Mouse (Mus musculus): ENCODE measurements at regions not wholly inside any gene's neighbourhood (a gene's known extent, or its start where the extent isn't known, plus 50 kb on each side); places are given as distances from the start of the nearest gene placed in this dataset.

GRCm38 (mm10) chr9:101398858-101399257 is 147.3 kb upstream of the Ppp2r3a start:
- ATAC-seq (ENCODE audit: low FRiP score, low TSS enrichment) (no peak), DNase-seq (ENCODE audit: low spot score) (no peak)
- Histone ChIP-seq H3K27ac (replicated peaks) (no peak overlapping the region), H3K4me3 (ENCODE audit: low read depth, low read length) (no peak overlapping the region), H3K4me1 (replicated peaks; ENCODE audit: control insufficient read depth, insufficient read depth) (no peaks in the 10 kb centered on the region), H3K27me3 (ENCODE audit: control insufficient read depth, insufficient read depth, low read length) (no peaks in the 10 kb centered on the region), H3K36me3 (ENCODE audit: control insufficient read depth, insufficient read depth, low read length) (no peaks in the 10 kb centered on the region), H3K9me3 (ENCODE audit: control insufficient read depth, low read length) (no peaks in the 10 kb centered on the region), H3K4me2 (replicated peaks; ENCODE audit: low read depth) (no peak overlapping the region), H3K9ac (ENCODE audit: low read length) (no peak overlapping the region)
- 61% methylated on average over 3 of the region's 3 CpGs for WGBS
- TF ChIP-seq CTCF (IDR thresholded peaks at IDR 0.05; ENCODE audit: low read depth) (peak; percentile 53), EP300 (optimal IDR thresholded peaks at IDR 0.05) (no peak)

DNA sequence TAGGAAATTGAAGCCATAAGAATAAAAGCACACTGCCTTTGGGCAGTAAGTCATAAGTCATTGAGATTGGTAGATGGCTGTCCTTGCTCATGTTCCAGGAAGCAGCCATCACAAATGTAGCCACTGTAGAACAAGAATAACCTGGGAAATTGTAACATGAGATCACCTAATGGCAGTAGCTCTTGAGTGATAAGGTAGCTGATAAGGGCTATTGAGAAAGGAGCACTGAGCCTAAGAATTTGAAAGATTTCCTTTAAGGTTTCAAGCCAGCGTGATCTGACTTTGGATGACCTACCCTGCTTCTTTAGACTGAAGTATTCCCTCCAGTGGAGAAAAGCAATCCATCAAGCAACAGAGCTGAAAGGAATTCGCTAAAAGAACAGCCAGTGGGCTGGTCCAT is 117.8 kb upstream of the Ppp2r3a start:
- H3K9me3 ChIP-seq (ENCODE audit: control insufficient read depth, low read length): no peaks in the 10 kb centered on the region
- H3K9ac ChIP-seq (ENCODE audit: low read length): no peak overlapping the region
- 9% methylated on average over 2 of the region's 2 CpGs for WGBS
- H3K4me3 ChIP-seq (ENCODE audit: low read depth, low read length): no peak overlapping the region
- TF ChIP-seq EP300 (optimal IDR thresholded peaks at IDR 0.05): no peak
- no peak for TF ChIP-seq CTCF (IDR thresholded peaks at IDR 0.05; ENCODE audit: low read depth)
- H3K4me1 ChIP-seq (replicated peaks; ENCODE audit: control insufficient read depth, insufficient read depth): no peaks in the 10 kb centered on the region
- H3K27me3 ChIP-seq (ENCODE audit: control insufficient read depth, insufficient read depth, low read length): no peaks in the 10 kb centered on the region
- ATAC-seq (ENCODE audit: low FRiP score, low TSS enrichment) (0 out of 2 replicates have a peak, but pooled peaks have one; percentile 38), DNase-seq (ENCODE audit: low spot score) (no peak)
- H3K27ac ChIP-seq (replicated peaks): no peak overlapping the region
- H3K36me3 ChIP-seq (ENCODE audit: control insufficient read depth, insufficient read depth, low read length): no peaks in the 10 kb centered on the region
- no peak overlapping the region for H3K4me2 ChIP-seq (replicated peaks; ENCODE audit: low read depth)

DNA sequence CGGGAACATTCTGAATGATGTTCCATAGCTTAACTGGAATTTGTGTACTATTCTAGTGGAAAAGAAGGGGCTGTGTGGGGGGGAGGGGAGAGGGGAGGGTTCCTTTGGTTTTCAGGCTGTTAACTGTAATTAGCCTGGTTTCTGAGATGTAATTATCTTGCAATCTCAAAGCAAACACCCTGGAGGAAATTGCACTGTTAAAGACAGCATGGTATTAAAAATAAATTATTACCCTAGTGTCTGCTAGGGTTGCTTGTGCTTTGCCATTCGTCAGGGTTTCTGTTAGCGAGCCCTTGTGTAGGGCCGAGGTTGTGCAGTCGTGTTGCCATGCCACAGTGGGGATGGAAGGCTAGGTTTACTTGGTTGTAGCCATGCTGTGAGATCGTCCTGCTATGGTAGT is 105.0 kb upstream of the Ppp2r3a start:
- H3K9ac ChIP-seq (ENCODE audit: low read length): no peak overlapping the region
- no peak overlapping the region for H3K4me3 ChIP-seq (ENCODE audit: low read depth, low read length)
- TF ChIP-seq EP300 (optimal IDR thresholded peaks at IDR 0.05): no peak
- TF ChIP-seq CTCF (IDR thresholded peaks at IDR 0.05; ENCODE audit: low read depth): no peak
- no peak overlapping the region for H3K4me2 ChIP-seq (replicated peaks; ENCODE audit: low read depth)
- ATAC-seq (ENCODE audit: low FRiP score, low TSS enrichment) (no peak), DNase-seq (ENCODE audit: low spot score) (no peak)
- no peaks in the 10 kb centered on the region for H3K4me1 ChIP-seq (replicated peaks; ENCODE audit: control insufficient read depth, insufficient read depth)
- no peaks in the 10 kb centered on the region for H3K9me3 ChIP-seq (ENCODE audit: control insufficient read depth, low read length)
- 61% methylated on average over 6 of the region's 6 CpGs for WGBS
- no peak overlapping the region for H3K27ac ChIP-seq (replicated peaks)
- no peaks in the 10 kb centered on the region for H3K27me3 ChIP-seq (ENCODE audit: control insufficient read depth, insufficient read depth, low read length)
- H3K36me3 ChIP-seq (ENCODE audit: control insufficient read depth, insufficient read depth, low read length): no peaks in the 10 kb centered on the region

GRCm38 (mm10) chr9:101348771-101349170 is 97.2 kb upstream of the Ppp2r3a start:
- no peak for ATAC-seq (ENCODE audit: low FRiP score, low TSS enrichment)
- Histone ChIP-seq H3K4me2 (replicated peaks; ENCODE audit: low read depth) (no peak overlapping the region), H3K9ac (ENCODE audit: low read length) (no peak overlapping the region), H3K27me3 (ENCODE audit: control insufficient read depth, insufficient read depth, low read length) (no peaks in the 10 kb centered on the region), H3K9me3 (ENCODE audit: control insufficient read depth, low read length) (no peaks in the 10 kb centered on the region), H3K36me3 (ENCODE audit: control insufficient read depth, insufficient read depth, low read length) (no peaks in the 10 kb centered on the region), H3K4me1 (replicated peaks; ENCODE audit: control insufficient read depth, insufficient read depth) (no peaks in the 10 kb centered on the region), H3K27ac (replicated peaks) (no peak overlapping the region), H3K4me3 (ENCODE audit: low read depth, low read length) (no peak overlapping the region)
- TF ChIP-seq EP300 (optimal IDR thresholded peaks at IDR 0.05) (no peak), CTCF (IDR thresholded peaks at IDR 0.05; ENCODE audit: low read depth) (no peak)
- 95% methylated on average over 4 of the region's 4 CpGs for WGBS
- no peak for DNase-seq (ENCODE audit: low spot score)

- no peak overlapping the region for H3K4me2 ChIP-seq (replicated peaks; ENCODE audit: low read depth)
- H3K9ac ChIP-seq (ENCODE audit: low read length): no peak overlapping the region
- no peak for TF ChIP-seq EP300 (optimal IDR thresholded peaks at IDR 0.05)
- no peak for TF ChIP-seq CTCF (IDR thresholded peaks at IDR 0.05; ENCODE audit: low read depth)
- no peaks in the 10 kb centered on the region for H3K4me1 ChIP-seq (replicated peaks; ENCODE audit: control insufficient read depth, insufficient read depth)
- H3K9me3 ChIP-seq (ENCODE audit: control insufficient read depth, low read length): no peaks in the 10 kb centered on the region
- H3K36me3 ChIP-seq (ENCODE audit: control insufficient read depth, insufficient read depth, low read length): no peaks in the 10 kb centered on the region
- H3K27me3 ChIP-seq (ENCODE audit: control insufficient read depth, insufficient read depth, low read length): no peaks in the 10 kb centered on the region
- H3K27ac ChIP-seq (replicated peaks): no peak overlapping the region
- ATAC-seq (ENCODE audit: low FRiP score, low TSS enrichment) (no peak), DNase-seq (ENCODE audit: low spot score) (no peak)
- no peak overlapping the region for H3K4me3 ChIP-seq (ENCODE audit: low read depth, low read length)
- 62% methylated on average over 5 of the region's 5 CpGs for WGBS
These were observed 91.3 kb upstream of the Ppp2r3a start for GRCm38 (mm10) chr9:101342887-101343286.

- no peaks in the 10 kb centered on the region for H3K4me1 ChIP-seq (replicated peaks; ENCODE audit: control insufficient read depth, insufficient read depth)
- ATAC-seq (ENCODE audit: low FRiP score, low TSS enrichment): no peak
- TF ChIP-seq EP300 (optimal IDR thresholded peaks at IDR 0.05): no peak
- TF ChIP-seq CTCF (IDR thresholded peaks at IDR 0.05; ENCODE audit: low read depth): no peak
- WGBS: 68% methylated on average over 11 of the region's 11 CpGs
- H3K4me2 ChIP-seq (replicated peaks; ENCODE audit: low read depth): no peak overlapping the region
- H3K27me3 ChIP-seq (ENCODE audit: control insufficient read depth, insufficient read depth, low read length): no peaks in the 10 kb centered on the region
- no peak for DNase-seq (ENCODE audit: low spot score)
- no peak overlapping the region for H3K9ac ChIP-seq (ENCODE audit: low read length)
- H3K27ac ChIP-seq (replicated peaks): no peak overlapping the region
- no peak overlapping the region for H3K4me3 ChIP-seq (ENCODE audit: low read depth, low read length)
- H3K9me3 ChIP-seq (ENCODE audit: control insufficient read depth, low read length): no peaks in the 10 kb centered on the region
- H3K36me3 ChIP-seq (ENCODE audit: control insufficient read depth, insufficient read depth, low read length): no peaks in the 10 kb centered on the region
These were observed 89.3 kb upstream of the Ppp2r3a start for GRCm38 (mm10) chr9:101340796-101341465.
